Mouse (Mus musculus) forebrain, embryonic 13.5 days (tissue): Measurements from ENCODE around the gene Helz2. TPM values are rescaled to one million over a fixed set of nuclear protein-coding genes. Genes with fewer than 3 reads are reported as not detected.
"Not testable (repeated sequence)": the region's sequence is repeated elsewhere in the genome, so short reads cannot be mapped to it uniquely, and the experiment has no call there.

Source experiments
- ATAC-seq: fragments of 200-750 bp; cut with Nextera tagmentation; 2 replicates; pipeline ENCODE4 v1.8.0; 2017
- H3K27ac ChIP-seq: fragments of 300-500 bp; sonication (generic); 2 replicates; pipeline ENCODE4 v1.5.1; 2015; ENCODE audit warnings: inconsistent platforms, mild to moderate bottlenecking, moderate library complexity
- H3K27me3 ChIP-seq: fragments of 300-500 bp; sonication (generic); 2 replicates; pipeline ENCODE4 v1.6.1; 2015; ENCODE audit warnings: mild to moderate bottlenecking, inconsistent platforms
- H3K36me3 ChIP-seq: fragments of 300-500 bp; sonication (generic); 2 replicates; pipeline ENCODE4 v1.6.1; 2015; ENCODE audit warnings: mild to moderate bottlenecking, inconsistent platforms; ENCODE audit not compliant: poor library complexity, severe bottlenecking
- H3K4me1 ChIP-seq: fragments of 300-500 bp; sonication (generic); 2 replicates; pipeline ENCODE4 v1.6.1; 2015; ENCODE audit warnings: inconsistent platforms
- H3K4me2 ChIP-seq: fragments of 300-500 bp; sonication (generic); 2 replicates; pipeline ENCODE4 v1.6.1; 2015; ENCODE audit warnings: inconsistent platforms, mild to moderate bottlenecking, moderate library complexity
- H3K4me3 ChIP-seq: fragments of 300-500 bp; sonication (generic); 2 replicates; pipeline ENCODE4 v1.5.1; 2015; ENCODE audit warnings: mild to moderate bottlenecking, inconsistent platforms
- H3K9ac ChIP-seq: fragments of 300-500 bp; sonication (generic); 2 replicates; pipeline ENCODE4 v1.6.1; 2015; ENCODE audit warnings: mild to moderate bottlenecking, inconsistent platforms
- H3K9me3 ChIP-seq: fragments of 300-500 bp; sonication (generic); replicated peaks from 2 replicates; pipeline ENCODE4 v1.6.1; 2016; ENCODE audit warnings: inconsistent platforms
- WGBS: fragments of 180-500 bp; shearing (Covaris S2); methylation state at CpG from one replicate; pipeline ENCODE4 v1.1.7; 2015; 5-methylcytosine and 5-hydroxymethylcytosine counted together
- polyA plus RNA-seq: library from polyadenylated mRNA; unstranded; fragments of >200 nt; fragmentation: Nextera tagmentation; extraction: Ambion mirVana; gene quantifications from 2 replicates; pipeline ENCODE4 v1.2.1, GENCODE M21; 2015

Helz2 gene
- polyA plus RNA-seq: 0.24 and 0.26 TPM in 2 replicates

DNA sequence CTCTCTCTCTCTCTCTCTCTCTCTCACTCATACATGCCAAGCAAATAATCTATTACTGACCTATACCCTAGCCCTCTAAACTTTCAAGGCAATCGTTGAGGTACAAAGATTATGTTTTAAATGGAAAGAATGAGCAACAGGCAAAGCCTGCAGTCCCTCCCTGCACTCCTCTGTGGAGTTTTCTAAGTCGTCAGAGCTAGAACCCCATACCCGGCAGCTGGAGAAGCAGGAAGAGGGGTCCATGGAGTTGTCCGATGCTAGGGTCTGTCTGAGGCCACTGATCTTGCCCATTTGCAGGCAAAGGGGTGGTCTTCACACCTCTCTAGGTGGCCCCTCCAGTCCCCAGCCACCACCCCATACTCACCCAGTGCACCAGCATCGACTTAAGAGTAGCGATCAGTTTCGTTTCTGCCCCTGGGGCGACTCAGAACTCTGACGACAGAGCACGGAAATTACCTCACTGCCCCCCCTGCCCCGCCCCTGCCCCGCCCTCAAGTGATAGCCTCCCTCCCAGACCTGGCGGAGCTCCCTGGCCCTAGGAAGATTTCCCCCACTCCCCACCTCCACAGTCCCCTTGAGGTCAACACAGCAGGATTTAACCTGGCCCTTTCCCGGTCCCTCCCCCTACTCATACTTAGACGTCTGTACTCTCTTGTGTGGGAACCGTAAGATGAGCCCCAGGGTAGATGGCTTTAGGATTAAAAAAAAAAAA lies at the start of gene Helz2:
Gene Helz2, minus strand, starts transcription at position 426 of the 712 bp plus-strand sequence.
- Histone ChIP-seq H3K36me3 (no peaks in the 10 kb centered on the region), H3K4me1 (no peaks in the 10 kb centered on the region; the same call in 1 of the 2 replicates), H3K4me2 (peak within 1 kb of the TSS; percentile 52), H3K4me3 (peak within 1 kb of the TSS; percentile 26), H3K27ac (no peak within 1 kb of the TSS), H3K9ac (no peak within 1 kb of the TSS), H3K27me3 (no peaks in the 10 kb centered on the region), H3K9me3 (no peaks in the 10 kb centered on the region)
- no peak for ATAC-seq
- WGBS: 10% methylated on average over 16 of the region's 16 CpGs

- Histone ChIP-seq H3K9ac (no peak overlapping the region), H3K4me2 (no peak overlapping the region), H3K27me3 (no peaks in the 10 kb centered on the region), H3K4me3 (no peak overlapping the region), H3K4me1 (peaks cover 22% of the 10 kb centered on the region), H3K27ac (no peak overlapping the region), H3K36me3 (peaks cover 5% of the 10 kb centered on the region), H3K9me3 (no peaks in the 10 kb centered on the region)
- no peak for ATAC-seq
- WGBS: 92% methylated on average over 1 of the region's 1 CpGs
Measured at GRCm38 (mm10) chr2:181290937-181291336, 49.1 kb upstream of the Helz2 start.

DNA sequence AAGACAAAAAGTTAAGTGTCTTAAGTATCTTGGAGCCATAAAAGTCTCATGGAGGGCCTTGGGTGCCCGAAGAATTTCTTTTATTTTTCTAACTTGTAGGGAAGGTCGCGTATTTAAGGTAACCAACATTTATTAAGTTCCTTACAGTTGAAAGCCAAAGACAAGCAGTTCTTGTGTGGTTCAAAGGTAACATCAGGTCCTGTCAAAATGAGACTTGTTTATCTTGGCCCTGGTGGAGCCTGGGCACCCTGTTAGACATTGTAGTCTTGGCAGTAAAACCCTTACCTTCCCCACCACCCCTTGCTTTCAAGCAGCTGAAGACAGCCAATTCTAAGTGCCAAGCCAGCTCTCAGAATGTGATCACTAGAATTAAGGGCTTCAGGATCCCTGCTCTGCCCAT lies 46.9 kb upstream of the Helz2 start:
- Histone ChIP-seq H3K4me1 (peaks cover 22% of the 10 kb centered on the region), H3K27me3 (no peaks in the 10 kb centered on the region), H3K9ac (peak overlapping the region; percentile 14; the same call in 1 of the 2 replicates), H3K9me3 (no peaks in the 10 kb centered on the region), H3K4me2 (peak overlapping the region; percentile 62), H3K27ac (no peak overlapping the region), H3K4me3 (peak overlapping the region; percentile 64), H3K36me3 (peaks cover 17% of the 10 kb centered on the region)
- 91% methylated on average over 3 of the region's 3 CpGs for WGBS
- ATAC-seq: no peak

DNA sequence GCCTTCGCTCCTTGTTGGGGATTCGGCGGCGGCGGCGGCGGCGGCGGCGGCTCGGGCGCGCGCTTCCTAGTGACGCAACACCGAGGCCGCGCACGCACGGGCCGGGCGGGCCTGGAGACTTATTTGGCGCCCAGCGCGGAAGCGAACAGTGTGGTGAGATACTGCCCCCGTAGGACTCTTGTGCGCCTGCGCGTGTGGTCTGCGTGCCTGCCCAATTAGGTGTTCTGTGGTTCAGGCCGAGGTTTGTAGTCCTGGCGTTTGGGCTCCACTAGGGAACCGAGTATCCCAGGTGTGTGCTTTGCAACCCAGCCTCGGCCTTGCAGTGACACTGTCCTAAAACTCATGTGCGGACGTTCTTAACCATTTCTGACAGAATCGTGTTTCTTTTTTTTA lies 46.1 kb upstream of the Helz2 start, which contains the start of gene Gmeb2:
Gene Gmeb2, minus strand, starts transcription at position 78 of the 393 bp plus-strand sequence.
- not testable (repeated sequence) for H3K9me3 ChIP-seq
- peak; percentile 96 for ATAC-seq
- 2% methylated on average over 35 of the region's 38 CpGs for WGBS

DNA sequence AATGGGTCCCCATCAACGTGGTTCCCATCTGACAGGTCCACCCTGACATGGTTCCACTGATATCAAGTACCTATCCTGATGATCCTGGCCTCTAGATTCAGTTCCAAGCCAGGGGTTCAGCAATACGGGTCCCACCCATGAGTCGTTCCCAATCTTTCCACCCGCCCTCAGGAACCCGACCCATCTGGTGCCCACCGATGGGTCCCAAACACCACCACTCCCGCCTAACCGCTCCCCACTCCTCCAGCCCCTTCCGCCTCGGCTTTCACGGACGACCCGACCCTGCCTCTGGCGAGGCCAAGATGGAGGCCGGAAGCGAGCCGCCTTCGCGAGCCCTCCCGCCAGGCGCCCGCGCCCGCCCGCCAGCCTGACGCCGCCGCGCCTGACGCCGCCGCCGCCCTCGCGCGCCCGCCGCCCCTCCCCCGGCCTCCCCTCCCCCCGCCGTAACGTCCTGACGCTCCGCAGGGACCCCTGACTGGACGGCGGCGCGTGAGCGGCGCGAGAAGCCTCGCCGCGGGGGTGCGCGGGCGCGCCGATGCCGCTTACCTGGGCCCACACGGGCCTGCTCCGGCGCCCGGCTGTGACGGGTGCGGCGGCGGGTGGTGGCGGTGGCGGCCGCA lies 45.6 kb upstream of the Helz2 start:
- Histone ChIP-seq H3K9me3 (no peaks in the 10 kb centered on the region), H3K4me1 (peaks cover 22% of the 10 kb centered on the region), H3K27me3 (no peaks in the 10 kb centered on the region), H3K4me2 (peak overlapping the region; percentile 67), H3K4me3 (peak overlapping the region; percentile 64), H3K9ac (peak overlapping the region; percentile 90), H3K36me3 (peaks cover 23% of the 10 kb centered on the region), H3K27ac (peak overlapping the region; percentile 95)
- ATAC-seq: peak; percentile 81
- WGBS: under 1% methylated on average over 22 of the region's 71 CpGs

More for the DNA sequence above, 46.1 kb upstream of the Helz2 start, which contains the start of gene Gmeb2:
- H3K4me2 ChIP-seq: peak within 1 kb of the TSS; percentile 67
- peak within 1 kb of the TSS; percentile 90 for H3K9ac ChIP-seq
- peak within 1 kb of the TSS; percentile 64 for H3K4me3 ChIP-seq
- H3K27me3 ChIP-seq: not testable (repeated sequence)
- peaks cover 22% of the 10 kb centered on the region for H3K4me1 ChIP-seq
- H3K36me3 ChIP-seq: peaks cover 23% of the 10 kb centered on the region
- H3K27ac ChIP-seq: peak within 1 kb of the TSS; percentile 95

DNA sequence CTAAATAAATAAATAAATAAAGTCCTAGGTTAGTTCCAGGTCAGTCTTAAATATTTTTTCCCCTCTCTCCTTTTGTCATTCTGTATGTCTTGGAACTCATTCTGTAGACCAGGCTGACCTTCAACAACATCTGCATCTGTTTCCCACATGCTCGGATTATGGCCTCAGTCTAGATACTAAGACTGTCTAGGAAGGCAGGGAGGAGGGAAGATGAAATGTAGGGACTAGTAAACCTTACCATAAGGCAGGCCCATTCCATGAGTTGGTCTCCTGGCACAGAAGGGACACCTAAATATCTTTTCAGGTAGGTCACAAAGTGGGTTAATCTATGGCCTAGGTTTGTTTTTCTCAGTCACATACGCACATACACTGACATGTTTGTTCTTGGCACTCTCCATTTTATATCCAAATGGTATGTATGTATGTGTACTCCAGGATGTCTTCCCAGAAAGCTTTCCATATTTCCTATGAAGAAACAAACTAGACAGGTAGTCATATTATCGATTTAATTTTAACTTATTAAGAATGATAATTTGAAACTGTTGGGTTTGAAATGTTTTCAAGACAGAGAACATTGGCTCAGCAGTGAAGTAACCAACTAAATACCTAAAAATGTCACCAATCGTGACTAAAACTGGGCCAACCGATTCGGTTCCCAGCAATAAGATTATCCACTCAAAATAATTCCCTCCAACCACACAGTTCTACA lies 45.0 kb upstream of the Helz2 start:
- H3K27ac ChIP-seq: peak overlapping the region; percentile 95
- 50% methylated on average over 6 of the region's 6 CpGs for whole genome bisulfite sequencing

DNA sequence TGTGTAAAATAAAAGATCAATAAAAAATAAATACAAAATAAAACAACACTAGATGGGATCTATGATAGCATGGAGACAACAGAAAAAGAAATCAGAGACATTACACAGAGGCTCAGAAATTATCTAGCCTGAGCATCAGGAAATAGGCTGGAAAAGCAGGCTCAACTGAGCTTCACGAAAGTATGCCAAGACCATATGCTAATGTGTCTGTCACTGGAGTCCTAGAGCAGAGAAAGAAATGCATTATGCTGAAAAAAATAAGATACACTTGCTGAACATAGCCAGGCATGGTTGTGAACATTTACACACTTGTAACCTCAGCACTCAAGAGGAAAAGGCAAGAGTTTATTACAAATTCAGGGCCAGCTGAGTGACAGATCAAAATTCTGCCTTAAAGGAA lies 38.1 kb upstream of the Helz2 start:
- H3K36me3 ChIP-seq: peaks cover 58% of the 10 kb centered on the region
- no peak for ATAC-seq
- H3K9me3 ChIP-seq: no peaks in the 10 kb centered on the region
- H3K4me3 ChIP-seq: no peak overlapping the region
- 68% methylated on average over 1 of the region's 1 CpGs for WGBS
- no peak overlapping the region for H3K27ac ChIP-seq
- no peaks in the 10 kb centered on the region for H3K27me3 ChIP-seq
- no peak overlapping the region for H3K9ac ChIP-seq
- H3K4me2 ChIP-seq: no peak overlapping the region
- no peaks in the 10 kb centered on the region for H3K4me1 ChIP-seq

More for the DNA sequence above, 45.0 kb upstream of the Helz2 start:
- Histone ChIP-seq H3K27me3 (no peaks in the 10 kb centered on the region), H3K9ac (peak overlapping the region; percentile 90), H3K36me3 (peaks cover 23% of the 10 kb centered on the region), H3K4me2 (peak overlapping the region; percentile 67), H3K4me3 (peak overlapping the region; percentile 64), H3K9me3 (no peaks in the 10 kb centered on the region), H3K4me1 (peaks cover 22% of the 10 kb centered on the region)
- no peak for ATAC-seq

- H3K4me3 ChIP-seq: no peak overlapping the region
- H3K9ac ChIP-seq: no peak overlapping the region
- peaks cover 61% of the 10 kb centered on the region for H3K36me3 ChIP-seq
- no peaks in the 10 kb centered on the region for H3K27me3 ChIP-seq
- 93% methylated on average over 3 of the region's 3 CpGs for WGBS
- no peak for ATAC-seq
- no peaks in the 10 kb centered on the region for H3K4me1 ChIP-seq
- H3K9me3 ChIP-seq: no peaks in the 10 kb centered on the region
- no peak overlapping the region for H3K27ac ChIP-seq
- no peak overlapping the region for H3K4me2 ChIP-seq
Measured at GRCm38 (mm10) chr2:181277866-181278265, 36.0 kb upstream of the Helz2 start.

DNA sequence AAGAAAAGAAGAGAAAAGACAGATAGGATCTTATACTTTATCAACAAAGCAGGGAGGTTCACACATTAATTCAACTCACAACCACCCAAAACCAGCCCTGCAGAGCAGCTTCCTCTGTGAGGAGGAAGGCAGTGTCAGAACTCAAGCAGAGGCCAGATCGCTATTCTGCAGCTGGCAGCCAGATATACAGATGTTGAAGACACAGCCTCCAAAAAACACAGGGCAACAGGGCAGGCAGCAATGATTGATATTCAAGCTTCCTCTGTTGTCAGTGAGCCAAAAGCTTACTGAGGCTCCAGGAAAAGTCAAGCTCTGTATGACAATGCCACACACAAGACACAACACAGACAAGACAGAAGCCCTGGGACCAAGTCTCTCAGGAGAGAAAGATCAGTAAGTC lies 34.9 kb upstream of the Helz2 start:
- no peak overlapping the region for H3K4me3 ChIP-seq
- no peaks in the 10 kb centered on the region for H3K9me3 ChIP-seq
- peaks cover 67% of the 10 kb centered on the region for H3K36me3 ChIP-seq
- no peak overlapping the region for H3K4me2 ChIP-seq
- H3K27me3 ChIP-seq: no peaks in the 10 kb centered on the region
- no peak overlapping the region for H3K27ac ChIP-seq
- WGBS: 100% methylated on average over 1 of the region's 1 CpGs
- H3K4me1 ChIP-seq: no peaks in the 10 kb centered on the region
- no peak for ATAC-seq
- H3K9ac ChIP-seq: no peak overlapping the region

- H3K4me2 ChIP-seq: no peak overlapping the region
- H3K4me1 ChIP-seq: no peaks in the 10 kb centered on the region
- H3K4me3 ChIP-seq: no peak overlapping the region
- 86% methylated on average over 4 of the region's 4 CpGs for WGBS
- no peak overlapping the region for H3K9ac ChIP-seq
- H3K9me3 ChIP-seq: no peaks in the 10 kb centered on the region
- peaks cover 73% of the 10 kb centered on the region for H3K36me3 ChIP-seq
- ATAC-seq: no peak
- no peak overlapping the region for H3K27ac ChIP-seq
- H3K27me3 ChIP-seq: no peaks in the 10 kb centered on the region
Measured at GRCm38 (mm10) chr2:181274639-181275038, 32.8 kb upstream of the Helz2 start.

- H3K4me1 ChIP-seq: no peaks in the 10 kb centered on the region
- no peak overlapping the region for H3K4me2 ChIP-seq
- H3K9me3 ChIP-seq: no peaks in the 10 kb centered on the region
- ATAC-seq: no peak
- peaks cover 79% of the 10 kb centered on the region for H3K36me3 ChIP-seq
- no peak overlapping the region for H3K27ac ChIP-seq
- H3K27me3 ChIP-seq: no peaks in the 10 kb centered on the region
- no peak overlapping the region for H3K9ac ChIP-seq
- WGBS: 94% methylated on average over 2 of the region's 2 CpGs
- no peak overlapping the region for H3K4me3 ChIP-seq
Measured at GRCm38 (mm10) chr2:181273829-181274228, 32.0 kb upstream of the Helz2 start.

DNA sequence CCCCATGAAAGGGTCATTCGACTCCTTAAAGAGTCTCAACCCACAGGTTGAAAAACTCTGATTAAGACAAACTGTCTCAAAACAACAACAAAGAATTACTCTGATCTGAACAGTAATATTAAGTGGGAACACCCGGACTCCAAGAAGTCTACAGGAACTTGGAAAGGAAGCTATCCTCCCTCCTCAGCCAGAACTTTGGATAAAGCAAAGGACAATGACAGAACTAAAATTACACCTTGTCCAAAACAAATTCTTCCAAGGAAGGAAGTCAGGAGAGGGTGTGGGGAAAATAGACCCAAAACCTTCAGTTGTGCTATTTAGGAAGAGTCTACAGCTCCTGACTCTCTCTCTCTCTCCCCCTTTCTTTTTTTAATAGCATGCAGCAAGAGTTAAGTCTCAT lies 30.3 kb upstream of the Helz2 start:
- WGBS: 100% methylated on average over 2 of the region's 2 CpGs
- H3K9ac ChIP-seq: no peak overlapping the region
- no peak overlapping the region for H3K27ac ChIP-seq
- H3K36me3 ChIP-seq: peaks cover 76% of the 10 kb centered on the region
- no peak for ATAC-seq
- no peak overlapping the region for H3K4me2 ChIP-seq
- no peak overlapping the region for H3K4me3 ChIP-seq
- no peaks in the 10 kb centered on the region for H3K27me3 ChIP-seq
- no peaks in the 10 kb centered on the region for H3K9me3 ChIP-seq
- H3K4me1 ChIP-seq: no peaks in the 10 kb centered on the region
